Mouse (Mus musculus) megakaryocyte, embryonic 14.5 days (primary cell): Measurements from ENCODE around the gene Smlr1. TPM values are rescaled to one million over a fixed set of nuclear protein-coding genes. Genes with fewer than 3 reads are reported as not detected.

ENCODE experiments used
- H3K27me3 ChIP-seq: replicated peaks from 2 replicates; pipeline ENCODE3; 2012; ENCODE audit warnings: inconsistent platforms
- H3K36me3 ChIP-seq: replicated peaks from 2 replicates; pipeline ENCODE3; 2012; ENCODE audit warnings: low read length, inconsistent platforms, mixed read lengths
- H3K4me1 ChIP-seq: 2 replicates; pipeline ENCODE4 v1.6.1; 2012; ENCODE audit warnings: inconsistent platforms
- H3K4me3 ChIP-seq: replicated peaks from 2 replicates; pipeline ENCODE3; 2012; ENCODE audit warnings: moderate library complexity, mild to moderate bottlenecking, inconsistent platforms
- H3K9me3 ChIP-seq: 2 replicates; pipeline ENCODE4 v1.6.1; 2012; ENCODE audit warnings: inconsistent platforms
- FLI1 ChIP-seq: IDR thresholded peaks from 2 replicates; pipeline ENCODE4 v1.6.1; 2012; ENCODE audit warnings: low read length, inconsistent platforms, mixed read lengths
- GATA1 ChIP-seq: IDR thresholded peaks from 3 replicates; pipeline ENCODE4 v1.6.1; 2012; ENCODE audit warnings: mixed read lengths, low read length, inconsistent platforms, borderline replicate concordance
- polyA plus RNA-seq: library from polyadenylated mRNA; stranded (reverse); fragments of >175 nt; gene quantifications from 2 replicates; pipeline ENCODE4 v1.2.3, GENCODE M21; 2012; ENCODE audit warnings: low replicate concordance; ENCODE audit not compliant: insufficient read depth

The Smlr1 gene
- polyA plus RNA-seq, 1 experiment = not detected

- peaks cover 68% of the 10 kb centered on the region for H3K36me3 ChIP-seq
- H3K4me1 ChIP-seq = peaks cover 4% of the 10 kb centered on the region
- H3K9me3 ChIP-seq = no peaks in the 10 kb centered on the region
- no peak overlapping the region for H3K4me3 ChIP-seq
- TF ChIP-seq GATA1 = no peak
- TF ChIP-seq FLI1 = no peak
- H3K27me3 ChIP-seq = no peaks in the 10 kb centered on the region
Measured at GRCm38 (mm10) chr10:25503250-25503649, 32.8 kb downstream of the Smlr1 start.

GRCm38 (mm10) chr10:25499323-25500071 lies 36.6 kb downstream of the Smlr1 start:
- Histone ChIP-seq H3K4me1 (peaks cover 4% of the 10 kb centered on the region), H3K36me3 (peaks cover 47% of the 10 kb centered on the region), H3K9me3 (no peaks in the 10 kb centered on the region), H3K4me3 (no peak overlapping the region), H3K27me3 (no peaks in the 10 kb centered on the region)
- TF ChIP-seq FLI1 = no peak
- no peak for TF ChIP-seq GATA1

GRCm38 (mm10) chr10:25488456-25488855 lies 47.6 kb downstream of the Smlr1 start:
- H3K27me3 ChIP-seq = no peaks in the 10 kb centered on the region
- TF ChIP-seq FLI1 (no peak), GATA1 (no peak)
- H3K36me3 ChIP-seq = peaks cover 41% of the 10 kb centered on the region
- peaks cover 3% of the 10 kb centered on the region; the same call in 1 of the 2 replicates for H3K4me1 ChIP-seq
- H3K4me3 ChIP-seq = no peak overlapping the region
- H3K9me3 ChIP-seq = no peaks in the 10 kb centered on the region

- H3K4me1 ChIP-seq = no peaks in the 10 kb centered on the region
- H3K27me3 ChIP-seq = no peaks in the 10 kb centered on the region
- no peak overlapping the region for H3K4me3 ChIP-seq
- H3K36me3 ChIP-seq = peaks cover 55% of the 10 kb centered on the region
- no peaks in the 10 kb centered on the region for H3K9me3 ChIP-seq
- no peak for TF ChIP-seq GATA1
- TF ChIP-seq FLI1 = no peak
Measured at GRCm38 (mm10) chr10:25482791-25483190, 53.3 kb downstream of the Smlr1 start.

- H3K36me3 ChIP-seq = peaks cover 49% of the 10 kb centered on the region
- no peak overlapping the region for H3K4me3 ChIP-seq
- H3K27me3 ChIP-seq = no peaks in the 10 kb centered on the region
- TF ChIP-seq GATA1 (no peak), FLI1 (no peak)
- no peaks in the 10 kb centered on the region for H3K9me3 ChIP-seq
- H3K4me1 ChIP-seq = no peaks in the 10 kb centered on the region
Measured at GRCm38 (mm10) chr10:25479716-25480115, 56.4 kb downstream of the Smlr1 start.

Other genes starting within 250 kb of the Smlr1 start
- gene Akap7, start 228.4 kb downstream of the Smlr1 start, polyA plus RNA-seq = 10.6 and 14.7 TPM in 2 replicates
- gene Epb41l2, start 176.5 kb downstream of the Smlr1 start, polyA plus RNA-seq = 8.3 and 33.7 TPM in 2 replicates